Mouse (Mus musculus): ENCODE data around the gene Adarb1. TPM values are rescaled to one million over a fixed set of nuclear protein-coding genes. Genes with fewer than 3 reads are reported as not detected.

The Adarb1 gene
- total RNA-seq, 1 experiment, result 6.3 TPM

GRCm38 (mm10) chr10:77269129-77269528 lies 148.9 kb downstream of the Adarb1 start:
- H3K4me1 ChIP-seq (ENCODE audit: control insufficient read depth in 2 of 2, insufficient read depth in 2 of 2, low read length in 2 of 2, poor library complexity in 1 of 2), result peaks cover 3 to 17% of the 10 kb centered on the region in 2 experiments; a peak in 2 of 4 replicates
- H3K27ac ChIP-seq (ENCODE audit: insufficient read depth, low read depth, low read length, poor library complexity, severe bottlenecking), result no peak overlapping the region
- H3K4me3 ChIP-seq (ENCODE audit: insufficient read depth in 1 of 2, low read depth in 1 of 2, low read length in 2 of 2, poor library complexity in 1 of 2, severe bottlenecking in 1 of 2), result no peak overlapping the region
- H3K36me3 ChIP-seq (ENCODE audit: control insufficient read depth, insufficient read depth, low read length, poor library complexity, severe bottlenecking), result peaks cover 47% of the 10 kb centered on the region
- TF ChIP-seq CHD2 (IDR thresholded peaks at IDR 0.05; ENCODE audit: low read depth, low read length) (no peak), ZC3H11A (IDR thresholded peaks at IDR 0.05; ENCODE audit: borderline replicate concordance, low read depth, low read length) (no peak), HCFC1 (IDR thresholded peaks at IDR 0.05; ENCODE audit: borderline replicate concordance, insufficient read depth, low read length) (no peak), ZNF384 (IDR thresholded peaks at IDR 0.05; ENCODE audit: low read depth, low read length) (no peak), MAFK (IDR thresholded peaks at IDR 0.05; ENCODE audit: insufficient read depth, low read depth, low read length) (no peak)
- H3K9me3 ChIP-seq (ENCODE audit: control insufficient read depth, insufficient read depth, low read depth, low read length), result no peaks in the 10 kb centered on the region
- in situ Hi-C loops (cut with MboI; ENCODE audit: low sequenced_read_pairs in 2 of 2, unreplicated experiment in 2 of 2), result no loop called here
- no peak for DNase-seq (ENCODE audit: low read depth, low spot score)
- H3K9ac ChIP-seq (ENCODE audit: insufficient read depth, low read depth, low read length, poor library complexity, severe bottlenecking), result no peak overlapping the region

- DNase-seq (ENCODE audit: low read depth, low spot score), result no peak
- Histone ChIP-seq H3K9ac (ENCODE audit: insufficient read depth, low read depth, low read length, poor library complexity, severe bottlenecking) (no peak overlapping the region; the same call in 1 of the 2 replicates), H3K4me3 (ENCODE audit: insufficient read depth in 1 of 2, low read depth in 1 of 2, low read length in 2 of 2, poor library complexity in 1 of 2, severe bottlenecking in 1 of 2) (no peak overlapping the region), H3K4me1 (ENCODE audit: control insufficient read depth in 2 of 2, insufficient read depth in 2 of 2, low read length in 2 of 2, poor library complexity in 1 of 2) (peaks cover 3 to 13% of the 10 kb centered on the region in 2 experiments; a peak in 2 of 4 replicates), H3K27ac (ENCODE audit: insufficient read depth, low read depth, low read length, poor library complexity, severe bottlenecking) (no peak overlapping the region), H3K36me3 (ENCODE audit: control insufficient read depth, insufficient read depth, low read length, poor library complexity, severe bottlenecking) (peaks cover 55% of the 10 kb centered on the region), H3K9me3 (ENCODE audit: control insufficient read depth, insufficient read depth, low read depth, low read length) (no peaks in the 10 kb centered on the region)
- TF ChIP-seq ZC3H11A (IDR thresholded peaks at IDR 0.05; ENCODE audit: borderline replicate concordance, low read depth, low read length) (no peak), MAFK (IDR thresholded peaks at IDR 0.05; ENCODE audit: insufficient read depth, low read depth, low read length) (no peak), CHD2 (IDR thresholded peaks at IDR 0.05; ENCODE audit: low read depth, low read length) (no peak), ZNF384 (IDR thresholded peaks at IDR 0.05; ENCODE audit: low read depth, low read length) (no peak), HCFC1 (IDR thresholded peaks at IDR 0.05; ENCODE audit: borderline replicate concordance, insufficient read depth, low read length) (no peak)
- in situ Hi-C loops (cut with MboI; ENCODE audit: low sequenced_read_pairs in 2 of 2, unreplicated experiment in 2 of 2), result no loop called here
Observed at GRCm38 (mm10) chr10:77267027-77267426, 151.0 kb downstream of the Adarb1 start.

- Histone ChIP-seq H3K4me3 (ENCODE audit: insufficient read depth in 1 of 2, low read depth in 1 of 2, low read length in 2 of 2, poor library complexity in 1 of 2, severe bottlenecking in 1 of 2) (no peak overlapping the region), H3K4me1 (ENCODE audit: control insufficient read depth in 2 of 2, insufficient read depth in 2 of 2, low read length in 2 of 2, poor library complexity in 1 of 2) (peaks cover 3 to 13% of the 10 kb centered on the region in 2 experiments; a peak in 2 of 4 replicates), H3K9ac (ENCODE audit: insufficient read depth, low read depth, low read length, poor library complexity, severe bottlenecking) (no peak overlapping the region), H3K9me3 (ENCODE audit: control insufficient read depth, insufficient read depth, low read depth, low read length) (no peaks in the 10 kb centered on the region), H3K36me3 (ENCODE audit: control insufficient read depth, insufficient read depth, low read length, poor library complexity, severe bottlenecking) (peaks cover 59% of the 10 kb centered on the region), H3K27ac (ENCODE audit: insufficient read depth, low read depth, low read length, poor library complexity, severe bottlenecking) (no peak overlapping the region)
- no peak for TF ChIP-seq ZC3H11A (IDR thresholded peaks at IDR 0.05; ENCODE audit: borderline replicate concordance, low read depth, low read length)
- no peak for TF ChIP-seq HCFC1 (IDR thresholded peaks at IDR 0.05; ENCODE audit: borderline replicate concordance, insufficient read depth, low read length)
- TF ChIP-seq ZNF384 (IDR thresholded peaks at IDR 0.05; ENCODE audit: low read depth, low read length), result no peak
- no peak for TF ChIP-seq MAFK (IDR thresholded peaks at IDR 0.05; ENCODE audit: insufficient read depth, low read depth, low read length)
- TF ChIP-seq CHD2 (IDR thresholded peaks at IDR 0.05; ENCODE audit: low read depth, low read length), result no peak
- in situ Hi-C loops (cut with MboI; ENCODE audit: low sequenced_read_pairs in 2 of 2, unreplicated experiment in 2 of 2), result no loop called here
- DNase-seq (ENCODE audit: low read depth, low spot score), result no peak
Observed at GRCm38 (mm10) chr10:77266281-77266680, 151.8 kb downstream of the Adarb1 start.

GRCm38 (mm10) chr10:77260166-77260875 lies 157.7 kb downstream of the Adarb1 start:
- H3K4me3 ChIP-seq (ENCODE audit: insufficient read depth in 1 of 2, low read depth in 1 of 2, low read length in 2 of 2, poor library complexity in 1 of 2, severe bottlenecking in 1 of 2), result peak overlapping the region in 1 of 2 experiments; percentile 76; a peak in 1 of 4 replicates
- no peak for DNase-seq (ENCODE audit: low read depth, low spot score)
- no peak overlapping the region for H3K27ac ChIP-seq (ENCODE audit: insufficient read depth, low read depth, low read length, poor library complexity, severe bottlenecking)
- TF ChIP-seq ZNF384 (IDR thresholded peaks at IDR 0.05; ENCODE audit: low read depth, low read length), result no peak
- no peak for TF ChIP-seq ZC3H11A (IDR thresholded peaks at IDR 0.05; ENCODE audit: borderline replicate concordance, low read depth, low read length)
- TF ChIP-seq HCFC1 (IDR thresholded peaks at IDR 0.05; ENCODE audit: borderline replicate concordance, insufficient read depth, low read length), result no peak
- peaks cover 25% of the 10 kb centered on the region for H3K36me3 ChIP-seq (ENCODE audit: control insufficient read depth, insufficient read depth, low read length, poor library complexity, severe bottlenecking)
- no peak overlapping the region for H3K9ac ChIP-seq (ENCODE audit: insufficient read depth, low read depth, low read length, poor library complexity, severe bottlenecking)
- H3K4me1 ChIP-seq (ENCODE audit: control insufficient read depth in 2 of 2, insufficient read depth in 2 of 2, low read length in 2 of 2, poor library complexity in 1 of 2), result no peaks in the 10 kb centered on the region; a peak in 1 of 4 replicates
- H3K9me3 ChIP-seq (ENCODE audit: control insufficient read depth, insufficient read depth, low read depth, low read length), result no peaks in the 10 kb centered on the region
- in situ Hi-C loops (cut with MboI; ENCODE audit: low sequenced_read_pairs in 2 of 2, unreplicated experiment in 2 of 2), result no loop called here

All from ES-E14 (cell line).